Mouse (Mus musculus) neural tube, embryonic 11.5 days (tissue): ENCODE results near the gene Defa33. TPM values are rescaled to one million over a fixed set of nuclear protein-coding genes. Genes with fewer than 3 reads are reported as not detected.
"Not testable (repeated sequence)": the region's sequence is repeated elsewhere in the genome, so short reads cannot be mapped to it uniquely, and the experiment has no call there.

Experiments used
- ATAC-seq: fragments of 200-750 bp; cut with Nextera tagmentation; 2 replicates; pipeline ENCODE4 v1.8.0; 2017; ENCODE audit warnings: moderate number of reproducible peaks, mild to moderate bottlenecking, moderate TSS enrichment, moderate library complexity; ENCODE audit not compliant: insufficient read depth, low FRiP score, low TSS enrichment
- DNase-seq: peaks from one replicate; pipeline ENCODE4 v3.0.0-alpha.2; 2015; ENCODE audit warnings: low spot score
- H3K27ac ChIP-seq: fragments of 300-500 bp; sonication (generic); 2 replicates; pipeline ENCODE4 v1.5.1; 2014; ENCODE audit warnings: low read depth, mild to moderate bottlenecking, low read length
- H3K27me3 ChIP-seq: fragments of 300-500 bp; sonication (generic); 2 replicates; pipeline ENCODE4 v1.6.1; 2014; ENCODE audit warnings: mild to moderate bottlenecking, low read length, mixed read lengths; ENCODE audit not compliant: control insufficient read depth, insufficient read depth
- H3K36me3 ChIP-seq: fragments of 300-500 bp; sonication (generic); 2 replicates; pipeline ENCODE4 v1.6.1; 2014; ENCODE audit warnings: mild to moderate bottlenecking, low read length, moderate library complexity, mixed read lengths; ENCODE audit not compliant: control insufficient read depth, insufficient read depth
- H3K4me1 ChIP-seq: fragments of 300-500 bp; sonication (generic); 2 replicates; pipeline ENCODE4 v1.6.1; 2014; ENCODE audit warnings: low read length, mixed read lengths; ENCODE audit not compliant: control insufficient read depth, insufficient read depth
- H3K4me2 ChIP-seq: fragments of 300-500 bp; sonication (generic); 2 replicates; pipeline ENCODE4 v1.6.1; 2014; ENCODE audit warnings: low read depth, mild to moderate bottlenecking, moderate library complexity
- H3K4me3 ChIP-seq: fragments of 300-500 bp; sonication (generic); 2 replicates; pipeline ENCODE4 v1.5.1; 2014; ENCODE audit warnings: low read depth, low read length
- H3K9ac ChIP-seq: fragments of 300-500 bp; sonication (generic); 2 replicates; pipeline ENCODE4 v1.6.1; 2014; ENCODE audit warnings: mild to moderate bottlenecking, low read length
- H3K9me3 ChIP-seq: fragments of 300-500 bp; sonication (generic); 2 replicates; pipeline ENCODE4 v1.6.1; 2016; ENCODE audit warnings: low read length; ENCODE audit not compliant: control insufficient read depth
- WGBS: fragments of 180-500 bp; shearing (Covaris S2); extraction: QIAGEN DNeasy Blood & Tissue Kit; methylation state at CpG from one replicate; pipeline ENCODE4 v1.1.7; 2014; 5-methylcytosine and 5-hydroxymethylcytosine counted together
- polyA plus RNA-seq: library from polyadenylated mRNA; unstranded; fragments of >200 nt; fragmentation: Nextera tagmentation; extraction: Ambion mirVana; gene quantifications from 2 replicates; pipeline ENCODE4 v1.2.1, GENCODE M21; 2014

Gene Defa33
- polyA plus RNA-seq = not detected in 2 replicates

- DNase-seq, H3K27me3 ChIP-seq, H3K4me1 ChIP-seq, H3K9ac ChIP-seq, H3K36me3 ChIP-seq, H3K4me3 ChIP-seq, H3K4me2 ChIP-seq, ATAC-seq, H3K9me3 ChIP-seq, H3K27ac ChIP-seq: not testable (repeated sequence)
- no CpG with 5 or more reads among the region's 2 CpGs for WGBS
Observed at GRCm38 (mm10) chr8:21391511-21391910, at the start of gene Defa33. Gene Defa33, plus strand, starts transcription at chr8:21391811.

- no CpG with 5 or more reads among the region's 2 CpGs for WGBS
- ATAC-seq, H3K27ac ChIP-seq, DNase-seq, H3K4me1 ChIP-seq, H3K36me3 ChIP-seq, H3K4me3 ChIP-seq, H3K4me2 ChIP-seq, H3K9ac ChIP-seq, H3K27me3 ChIP-seq, H3K9me3 ChIP-seq: not testable (repeated sequence)
Observed at GRCm38 (mm10) chr8:21378215-21378614, 13.4 kb upstream of the Defa33 start, which contains the start of gene Defa2. Gene Defa2, plus strand, starts transcription at chr8:21378515.

DNA sequence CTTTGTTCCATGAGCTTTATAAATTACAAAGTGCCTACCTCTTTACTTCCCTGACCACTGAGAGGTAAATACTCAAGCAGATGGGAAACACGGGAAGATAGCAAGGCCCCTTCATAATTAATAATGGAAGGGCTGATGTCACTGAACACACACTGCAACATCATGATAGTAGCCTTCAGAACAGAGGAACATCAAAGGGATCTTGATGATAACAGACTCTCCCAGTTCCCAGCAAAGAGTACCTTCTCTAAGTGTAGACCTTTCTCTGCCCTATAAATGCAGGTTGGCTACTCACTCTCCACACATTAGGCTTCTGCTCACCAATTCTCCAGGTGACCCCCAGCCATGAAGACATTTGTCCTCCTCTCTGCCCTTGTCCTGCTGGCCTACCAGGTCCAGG, 35.5 kb downstream of the Defa33 start, which contains the start of gene Defa36:
Gene Defa36 (plus strand): TSS at position 301 of the 400 bp plus-strand sequence.
- H3K4me3 ChIP-seq, ATAC-seq, H3K27me3 ChIP-seq, DNase-seq, H3K9me3 ChIP-seq, H3K36me3 ChIP-seq, H3K4me1 ChIP-seq, H3K27ac ChIP-seq, H3K4me2 ChIP-seq, H3K9ac ChIP-seq: not testable (repeated sequence)
- no CpG with 5 or more reads among the region's 1 CpGs for WGBS

Other genes with a start within 250 kb of the Defa33 start
- gene Defa22, start 229.5 kb upstream of the Defa33 start, polyA plus RNA-seq = not detected in 2 replicates
- gene Defa31, start 200.2 kb upstream of the Defa33 start, polyA plus RNA-seq = not detected in 2 replicates
- gene Gm15293, start 190.2 kb upstream of the Defa33 start, polyA plus RNA-seq = not detected in 2 replicates
- gene Gm15292, start 142.1 kb upstream of the Defa33 start, polyA plus RNA-seq = not detected in 2 replicates
- gene Defa27, start 76.3 kb upstream of the Defa33 start, polyA plus RNA-seq = not detected in 2 replicates
- not detected in 2 replicates for gene Defa29, start 64.8 kb upstream of the Defa33 start, polyA plus RNA-seq
- not detected in 2 replicates for gene Defa2, start 13.3 kb upstream of the Defa33 start, polyA plus RNA-seq
- not detected in 2 replicates for gene Defa36, start 35.6 kb downstream of the Defa33 start, polyA plus RNA-seq
- gene Gm7849, start 64.7 kb downstream of the Defa33 start, polyA plus RNA-seq = not detected in 2 replicates
- gene Defa20, start 117.4 kb downstream of the Defa33 start, polyA plus RNA-seq = not detected in 2 replicates
- not detected in 2 replicates for gene Defa32, start 137.2 kb downstream of the Defa33 start, polyA plus RNA-seq
- not detected in 2 replicates for gene Defa37, start 173.6 kb downstream of the Defa33 start, polyA plus RNA-seq
- not detected in 2 replicates for gene Defa28, start 191.2 kb downstream of the Defa33 start, polyA plus RNA-seq
- gene Gm7861, start 202.7 kb downstream of the Defa33 start, polyA plus RNA-seq = not detected in 2 replicates
- gene Defa26, start 226.4 kb downstream of the Defa33 start, polyA plus RNA-seq = not detected in 2 replicates